Mouse (Mus musculus) ES-E14 (cell line): ENCODE results near the gene Kalrn.

ENCODE experiments used
- CHD2 ChIP-seq: IDR thresholded peaks from 2 replicates; pipeline ENCODE4 v1.6.1; 2014; ENCODE audit warnings: mild to moderate bottlenecking, low read depth, low read length, inconsistent platforms
- HCFC1 ChIP-seq: IDR thresholded peaks from 2 replicates; pipeline ENCODE4 v1.6.1; 2012; ENCODE audit warnings: low read length, inconsistent platforms, borderline replicate concordance; ENCODE audit not compliant: insufficient read depth
- MAFK ChIP-seq: IDR thresholded peaks from 2 replicates; pipeline ENCODE4 v1.6.1; 2014; ENCODE audit warnings: mild to moderate bottlenecking, low read depth, low read length, inconsistent platforms; ENCODE audit not compliant: insufficient read depth
- ZC3H11A ChIP-seq: IDR thresholded peaks from 2 replicates; pipeline ENCODE4 v1.6.1; 2012; ENCODE audit warnings: low read depth, mild to moderate bottlenecking, inconsistent platforms, low read length, borderline replicate concordance

GRCm38 (mm10) chr16:33996030-33996429, 577.3 kb downstream of the Kalrn start:
- TF ChIP-seq ZC3H11A (peak; percentile 54; the same call in 1 of the 2 replicates), CHD2 (no peak), MAFK (no peak), HCFC1 (no peak)
